Mouse (Mus musculus): ENCODE data around the gene Gzmb. TPM values are rescaled to one million over a fixed set of nuclear protein-coding genes. Genes with fewer than 3 reads are reported as not detected.
"Not testable (repeated sequence)": the region's sequence is repeated elsewhere in the genome, so short reads cannot be mapped to it uniquely, and the experiment has no call there.

Gene Gzmb
- total RNA-seq (2022), result not detected

- DNase-seq (ENCODE audit: low spot score in 2 of 2), result no peak
Observed at GRCm38 (mm10) chr14:56262153-56262552, at the start of gene Gzmb. Gene Gzmb (minus strand): TSS chr14:56262260.

- DNase-seq (ENCODE audit: low spot score in 2 of 2), result not testable (repeated sequence)
Observed at GRCm38 (mm10) chr14:56311801-56312200, 49.7 kb upstream of the Gzmb start.

DNA sequence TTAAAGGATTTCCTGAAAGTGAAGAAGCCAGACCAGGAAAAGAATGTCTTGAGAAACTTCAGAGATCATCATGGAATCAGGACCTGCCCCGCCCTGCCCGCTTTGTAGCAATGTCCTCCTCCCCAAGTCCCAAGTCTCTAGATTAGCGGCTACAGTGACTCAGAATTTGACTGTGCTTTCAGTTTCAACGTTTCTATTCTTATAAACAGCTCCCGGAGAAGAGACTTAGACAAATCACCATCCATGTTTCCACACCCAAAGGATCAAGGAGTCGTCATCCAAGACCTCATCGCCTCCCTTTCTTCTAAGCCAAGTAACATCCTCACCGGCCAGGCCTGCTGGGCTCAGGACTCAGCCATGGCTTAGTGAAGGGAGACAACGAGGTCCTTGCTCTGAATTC is 48.2 kb upstream of the Gzmb start:
- DNase-seq (ENCODE audit: low spot score in 2 of 2), result no peak

DNA sequence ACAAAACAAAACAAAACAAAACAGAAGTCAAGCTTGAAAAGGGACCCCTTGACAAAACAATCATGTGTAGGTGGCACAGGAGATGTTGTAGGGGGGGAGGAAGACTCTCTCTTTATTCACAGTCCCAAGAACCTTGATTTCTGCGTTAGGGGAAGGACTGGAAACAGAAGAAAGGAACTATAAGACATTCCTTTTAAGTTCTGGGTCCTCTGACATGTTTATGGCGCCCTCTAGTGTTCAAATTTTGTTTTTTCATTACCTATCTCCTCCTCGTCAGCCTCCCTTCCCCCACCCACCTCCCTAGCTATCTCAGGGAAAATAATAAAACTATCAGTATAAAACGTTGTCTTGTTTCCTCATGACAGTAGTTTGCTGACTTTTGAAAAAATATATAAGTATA is 42.1 kb upstream of the Gzmb start:
- no peak for DNase-seq (ENCODE audit: low spot score in 2 of 2)

GRCm38 (mm10) chr14:56303506-56304025 is 41.5 kb upstream of the Gzmb start:
- no peak for DNase-seq (ENCODE audit: low spot score in 2 of 2)

DNA sequence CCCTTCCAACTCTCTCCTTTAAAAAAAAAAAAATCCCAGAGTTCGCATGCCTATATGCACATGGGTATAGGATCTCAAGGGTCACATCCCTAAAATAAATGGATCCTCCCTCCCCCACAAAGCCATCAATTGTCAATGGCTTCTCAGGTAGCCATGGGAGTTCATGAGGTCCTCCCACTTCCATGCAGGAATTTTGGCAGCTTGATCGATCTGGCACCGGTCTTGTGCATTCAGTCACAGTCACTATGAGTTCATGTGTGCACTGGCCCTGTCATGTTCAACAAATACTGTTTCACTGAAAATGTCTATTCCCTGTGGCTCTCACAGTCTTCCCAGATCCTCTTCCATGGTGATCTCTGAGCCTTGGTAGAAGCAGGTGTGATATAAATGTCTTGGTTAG is 40.0 kb upstream of the Gzmb start:
- DNase-seq (ENCODE audit: low spot score in 2 of 2), result no peak

DNA sequence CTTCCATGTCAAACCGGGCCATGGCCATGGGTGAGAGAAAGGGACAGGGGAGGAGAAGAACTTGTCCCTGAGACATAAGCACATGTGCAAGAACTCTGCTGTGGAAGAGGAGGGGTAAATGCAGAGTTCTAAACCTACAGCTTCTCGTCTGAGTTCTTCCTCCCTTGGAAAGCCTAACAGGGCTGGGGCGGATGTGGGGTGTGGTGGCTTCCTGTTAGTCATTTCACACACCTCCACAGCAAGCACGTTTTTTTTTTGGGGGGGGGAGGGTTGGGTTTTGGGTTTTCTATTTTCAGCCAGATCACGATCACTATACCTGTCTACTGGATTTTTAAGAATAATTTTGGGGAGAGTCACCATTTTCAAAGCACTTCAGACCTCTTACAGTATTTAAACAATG is 34.7 kb upstream of the Gzmb start:
- no peak for DNase-seq (ENCODE audit: low spot score in 2 of 2)

GRCm38 (mm10) chr14:56296106-56296505 is 34.0 kb upstream of the Gzmb start:
- DNase-seq (ENCODE audit: low spot score in 2 of 2), result no peak

DNA sequence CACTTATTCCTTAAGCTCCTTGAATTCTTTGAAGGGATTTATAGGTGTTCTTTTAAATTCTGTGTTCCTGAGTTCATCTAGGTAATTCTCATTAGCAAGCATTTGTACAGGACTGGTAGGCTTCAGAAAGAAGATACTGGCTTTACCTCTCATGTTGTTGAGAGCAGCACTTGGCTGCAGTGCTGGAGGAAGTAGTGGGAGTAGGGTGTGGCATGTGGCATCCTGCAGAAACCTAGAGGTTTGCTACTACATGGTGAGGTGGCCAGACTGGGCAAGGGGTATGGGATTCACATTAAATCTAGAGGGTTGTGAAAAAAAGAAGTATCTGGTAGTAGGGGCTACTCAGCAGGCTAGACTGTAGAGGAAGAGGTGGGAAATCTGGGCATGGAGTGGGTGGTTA is 31.1 kb upstream of the Gzmb start:
- DNase-seq (ENCODE audit: low spot score in 2 of 2), result no peak

DNA sequence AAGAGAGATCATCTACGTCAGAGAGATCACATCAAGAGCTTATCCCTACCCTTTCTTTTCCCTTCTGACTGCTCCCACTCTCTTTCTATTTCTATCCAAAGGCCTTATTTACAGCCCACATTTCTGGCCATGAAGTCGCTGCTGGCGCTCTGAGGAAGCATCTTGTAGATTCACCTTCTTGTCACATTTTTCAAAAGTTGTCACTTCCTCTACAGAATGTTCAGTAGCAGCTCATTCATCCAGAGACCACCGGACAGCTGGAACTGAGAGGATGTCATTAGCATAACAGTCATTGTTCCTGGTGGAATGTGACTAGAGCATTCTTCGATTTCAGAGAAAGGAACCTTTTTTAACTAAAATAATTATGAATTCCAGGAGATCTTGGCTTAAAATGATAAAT is 26.6 kb upstream of the Gzmb start:
- DNase-seq (ENCODE audit: low spot score in 2 of 2), result no peak

DNA sequence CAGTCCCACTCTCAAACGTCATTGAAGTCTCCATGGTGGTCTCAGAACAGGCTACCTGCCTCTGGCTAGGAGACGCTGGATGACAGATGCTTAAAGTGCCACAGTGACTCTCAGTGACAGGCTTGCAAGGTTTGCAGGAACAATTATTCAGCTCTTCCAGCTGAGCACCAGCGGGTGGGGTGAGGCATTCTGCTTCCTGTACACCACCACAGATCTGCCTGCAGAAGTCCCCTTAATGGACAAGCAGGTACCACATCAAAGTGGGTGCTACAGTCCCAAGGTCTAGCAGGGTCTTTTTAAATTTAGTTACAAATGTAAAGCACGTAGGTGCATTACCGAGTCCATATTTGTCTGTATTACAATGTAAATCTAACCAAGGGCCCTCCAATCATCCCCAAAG is 25.7 kb upstream of the Gzmb start:
- DNase-seq (ENCODE audit: low spot score in 2 of 2), result no peak

GRCm38 (mm10) chr14:56284356-56285325 is 22.6 kb upstream of the Gzmb start:
- no peak for DNase-seq (ENCODE audit: low spot score in 2 of 2)

DNA sequence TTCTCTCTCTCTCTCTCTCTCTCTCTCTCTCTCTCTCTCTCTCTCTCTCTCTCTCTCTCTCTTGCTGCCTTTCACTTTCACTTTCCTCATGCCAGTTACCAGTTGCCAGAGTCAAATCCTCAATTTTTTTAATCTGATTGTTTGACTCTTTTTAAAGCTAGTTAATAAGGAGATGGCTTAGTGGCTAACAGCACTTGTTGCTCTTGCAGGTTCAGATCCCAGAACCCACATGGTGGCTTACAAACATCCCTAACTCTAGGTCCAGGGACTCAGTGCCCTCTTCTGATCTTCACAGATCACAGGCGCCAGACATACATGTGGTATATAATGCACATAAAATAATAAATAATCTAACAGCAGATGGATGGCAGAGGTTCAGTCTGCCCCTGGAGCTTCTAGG is 21.8 kb upstream of the Gzmb start:
- no peak for DNase-seq (ENCODE audit: low spot score in 2 of 2)

DNA sequence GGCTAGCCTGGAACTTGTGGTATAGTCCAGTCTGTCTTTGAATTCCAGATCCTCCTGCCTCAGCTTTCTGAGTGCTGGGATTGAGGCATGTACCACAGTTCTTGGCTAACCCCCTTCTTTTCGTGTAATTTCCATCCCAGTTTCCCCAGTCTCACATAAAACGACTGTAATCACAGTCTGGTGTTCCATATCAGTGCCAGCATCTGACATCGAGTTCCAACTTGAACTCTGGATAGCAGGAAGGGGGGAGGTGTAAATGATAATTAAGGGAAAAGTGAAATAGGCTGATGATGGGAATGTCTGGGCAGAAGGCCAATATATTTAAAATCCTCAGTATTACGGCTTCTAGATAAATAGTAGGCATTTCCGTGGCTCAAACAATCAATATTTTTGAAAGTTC is 19.0 kb upstream of the Gzmb start:
- DNase-seq (ENCODE audit: low spot score in 2 of 2), result no peak

DNA sequence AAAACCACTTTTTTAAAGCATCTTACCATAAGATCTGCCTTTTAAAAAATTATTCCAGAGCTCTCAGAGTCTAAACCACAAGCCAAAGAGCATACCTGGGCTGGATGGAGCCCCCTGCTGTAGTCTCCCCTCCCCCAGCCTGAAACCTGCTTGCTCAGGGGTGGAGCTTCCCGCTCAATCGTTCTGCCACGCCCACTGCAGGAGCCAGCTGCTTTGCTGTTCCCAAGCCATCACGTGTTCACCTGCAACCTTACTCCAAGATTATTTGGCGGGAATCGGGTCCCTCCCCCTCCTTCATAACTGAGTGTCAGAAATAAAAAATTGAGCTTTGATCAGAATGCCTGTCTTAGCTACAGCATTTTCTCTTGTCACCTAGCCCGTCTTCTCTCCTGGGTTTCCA is 16.6 kb upstream of the Gzmb start:
- not testable (repeated sequence) for DNase-seq (ENCODE audit: low spot score in 2 of 2)

DNA sequence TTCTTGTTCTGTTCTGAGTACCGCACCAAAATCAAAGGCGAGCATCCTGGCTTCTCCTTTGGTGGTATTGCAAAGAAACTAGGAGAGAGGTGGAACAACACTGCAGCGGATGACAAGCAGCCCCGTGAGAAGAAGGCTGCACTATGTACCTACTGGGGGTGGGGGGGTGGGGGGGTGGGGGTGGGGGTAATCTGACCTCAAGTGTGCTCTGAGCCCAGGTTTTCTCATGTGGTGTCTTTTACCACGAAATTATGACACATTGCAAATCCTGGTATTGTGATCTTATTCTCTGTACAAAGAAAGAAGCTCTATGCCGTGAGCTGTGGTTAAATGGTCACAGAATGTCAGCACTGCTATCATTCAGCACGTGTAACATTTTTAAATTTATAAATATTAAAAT is 14.0 kb upstream of the Gzmb start:
- DNase-seq (ENCODE audit: low spot score in 2 of 2), result not testable (repeated sequence)

GRCm38 (mm10) chr14:56266109-56266508 is 4.0 kb upstream of the Gzmb start:
- no peak for DNase-seq (ENCODE audit: low spot score in 2 of 2)

- DNase-seq (ENCODE audit: low spot score in 2 of 2), result no peak
Observed at GRCm38 (mm10) chr14:56240409-56240808, 21.7 kb downstream of the Gzmb start.

DNA sequence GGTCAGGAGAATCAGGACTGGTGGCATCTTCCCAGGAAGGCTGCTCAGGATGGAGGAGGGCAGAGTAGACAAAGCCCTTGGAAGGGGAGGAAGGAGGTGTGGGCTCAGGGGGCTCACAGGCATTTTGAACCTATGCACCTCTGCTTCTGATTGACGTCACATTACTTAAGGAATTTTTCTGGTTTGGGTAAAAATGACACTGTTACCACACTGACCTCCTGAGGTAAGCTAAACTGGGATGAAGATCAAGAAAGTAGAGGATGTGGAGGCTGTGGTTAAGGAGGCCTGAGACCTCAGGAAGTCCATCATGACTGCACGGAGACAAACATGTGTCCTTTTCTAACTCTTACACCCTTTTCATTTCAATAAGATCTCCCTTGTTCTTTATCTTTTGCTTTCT is 27.5 kb downstream of the Gzmb start, which contains the start of gene Gzmc:
Gzmc (minus strand) TSS at position 101 of the 400 bp plus-strand sequence.
- no peak for DNase-seq (ENCODE audit: low spot score in 2 of 2)

- DNase-seq (ENCODE audit: low spot score in 2 of 2), result no peak
Observed at GRCm38 (mm10) chr14:56211317-56211716, 50.7 kb downstream of the Gzmb start, which contains the start of gene Gzmf. Gene Gzmf (minus strand): TSS chr14:56211417.
